Mouse (Mus musculus): ENCODE measurements at regions not wholly inside any gene's neighbourhood (a gene's known extent, or its start where the extent isn't known, plus 50 kb on each side); places are given as distances from the start of the nearest gene placed in this dataset.

GRCm38 (mm10) chr9:115640781-115641180 lies 268.5 kb upstream of the Gadl1 start:
- H3K4me2 ChIP-seq, result no peak overlapping the region
- no peaks in the 10 kb centered on the region for H3K4me1 ChIP-seq
- WGBS (ENCODE audit: insufficient replicate concordance), result 56% methylated on average over 2 of the region's 2 CpGs
- H3K9me3 ChIP-seq (replicated peaks), result no peaks in the 10 kb centered on the region
- ATAC-seq, result no peak
- H3K36me3 ChIP-seq, result no peaks in the 10 kb centered on the region
- H3K9ac ChIP-seq, result no peak overlapping the region
- no peak overlapping the region for H3K27ac ChIP-seq
- no peak overlapping the region for H3K4me3 ChIP-seq
- H3K27me3 ChIP-seq (replicated peaks), result no peaks in the 10 kb centered on the region

DNA sequence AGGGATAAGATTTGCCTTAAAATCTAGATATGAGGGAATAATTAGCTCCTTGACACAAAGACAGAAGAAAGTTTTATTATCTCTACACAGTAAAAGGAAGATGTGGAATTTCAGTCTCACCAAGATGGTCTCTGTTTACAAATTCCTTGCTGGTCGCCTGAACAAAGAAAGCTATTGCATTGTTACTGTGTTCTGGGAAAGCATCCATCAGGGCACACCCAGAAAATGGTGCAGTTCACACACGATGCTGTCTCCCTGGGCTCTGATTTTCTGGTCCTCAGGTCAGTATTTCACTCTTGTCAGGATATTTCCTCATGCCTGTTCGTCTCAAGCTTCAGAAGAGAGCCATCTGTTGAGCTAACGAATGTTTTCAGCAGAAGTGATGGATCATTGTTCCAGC lies 267.2 kb upstream of the Gadl1 start:
- H3K4me2 ChIP-seq, result no peak overlapping the region
- 34% methylated on average over 4 of the region's 4 CpGs for WGBS (ENCODE audit: insufficient replicate concordance)
- H3K4me3 ChIP-seq, result no peak overlapping the region
- no peaks in the 10 kb centered on the region for H3K27me3 ChIP-seq (replicated peaks)
- no peak overlapping the region for H3K9ac ChIP-seq
- no peaks in the 10 kb centered on the region for H3K4me1 ChIP-seq
- no peak overlapping the region for H3K27ac ChIP-seq
- H3K36me3 ChIP-seq, result no peaks in the 10 kb centered on the region
- no peaks in the 10 kb centered on the region for H3K9me3 ChIP-seq (replicated peaks)
- no peak for ATAC-seq

GRCm38 (mm10) chr9:115644953-115645352 lies 264.3 kb upstream of the Gadl1 start:
- no peak overlapping the region for H3K4me3 ChIP-seq
- ATAC-seq, result no peak
- H3K27me3 ChIP-seq (replicated peaks), result no peaks in the 10 kb centered on the region
- H3K9ac ChIP-seq, result no peak overlapping the region
- H3K4me2 ChIP-seq, result no peak overlapping the region
- H3K27ac ChIP-seq, result no peak overlapping the region
- no peaks in the 10 kb centered on the region for H3K9me3 ChIP-seq (replicated peaks)
- 84% methylated on average over 9 of the region's 9 CpGs for WGBS (ENCODE audit: insufficient replicate concordance)
- no peaks in the 10 kb centered on the region for H3K36me3 ChIP-seq
- no peaks in the 10 kb centered on the region for H3K4me1 ChIP-seq

- no peak for ATAC-seq
- Histone ChIP-seq H3K4me3 (no peak overlapping the region), H3K27me3 (replicated peaks) (no peaks in the 10 kb centered on the region), H3K9me3 (replicated peaks) (no peaks in the 10 kb centered on the region), H3K4me2 (no peak overlapping the region), H3K9ac (no peak overlapping the region), H3K27ac (no peak overlapping the region), H3K4me1 (no peaks in the 10 kb centered on the region), H3K36me3 (no peaks in the 10 kb centered on the region)
- 63% methylated on average over 7 of the region's 7 CpGs for WGBS (ENCODE audit: insufficient replicate concordance)
Measured at GRCm38 (mm10) chr9:115646226-115646625, 263.0 kb upstream of the Gadl1 start.

GRCm38 (mm10) chr9:115651708-115652107 lies 257.5 kb upstream of the Gadl1 start:
- Histone ChIP-seq H3K36me3 (no peaks in the 10 kb centered on the region), H3K4me3 (no peak overlapping the region), H3K9me3 (replicated peaks) (no peaks in the 10 kb centered on the region), H3K4me1 (0 out of 2 replicates have a peak, but pooled peaks cover 1% of the 10 kb centered on the region), H3K4me2 (no peak overlapping the region), H3K9ac (no peak overlapping the region), H3K27ac (no peak overlapping the region), H3K27me3 (replicated peaks) (no peaks in the 10 kb centered on the region)
- ATAC-seq, result no peak
- WGBS (ENCODE audit: insufficient replicate concordance), result 80% methylated on average over 2 of the region's 2 CpGs

GRCm38 (mm10) chr9:115653116-115653515 lies 256.1 kb upstream of the Gadl1 start:
- Histone ChIP-seq H3K4me3 (no peak overlapping the region), H3K4me2 (no peak overlapping the region), H3K9me3 (replicated peaks) (no peaks in the 10 kb centered on the region), H3K36me3 (no peaks in the 10 kb centered on the region), H3K9ac (no peak overlapping the region), H3K4me1 (peaks cover 8% of the 10 kb centered on the region; the same call in 1 of the 2 replicates), H3K27me3 (replicated peaks) (no peaks in the 10 kb centered on the region), H3K27ac (no peak overlapping the region)
- ATAC-seq, result no peak
- 84% methylated on average over 5 of the region's 5 CpGs for WGBS (ENCODE audit: insufficient replicate concordance)

DNA sequence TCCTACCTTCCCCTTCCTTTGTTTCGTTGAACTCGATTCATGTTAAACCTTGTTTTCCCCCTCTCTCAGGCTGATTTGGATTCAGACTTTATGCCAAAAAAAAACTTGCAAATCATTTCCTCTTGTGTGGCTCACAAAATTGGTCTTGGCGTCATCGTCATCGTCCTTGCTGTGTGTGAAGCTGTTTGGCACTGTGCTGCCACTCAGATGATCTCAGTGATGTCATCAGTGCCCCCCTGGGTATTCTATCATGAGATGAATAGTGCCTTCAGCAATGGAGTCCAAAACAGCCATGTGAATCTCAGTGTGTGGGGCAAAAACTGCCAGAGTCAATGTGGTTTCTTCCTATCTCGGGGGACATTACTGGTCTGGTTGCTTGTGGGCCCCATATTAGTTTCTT lies 254.3 kb upstream of the Gadl1 start:
- no peak overlapping the region for H3K9ac ChIP-seq
- H3K27me3 ChIP-seq (replicated peaks), result no peaks in the 10 kb centered on the region
- 61% methylated on average over 6 of the region's 6 CpGs for WGBS (ENCODE audit: insufficient replicate concordance)
- H3K4me3 ChIP-seq, result no peak overlapping the region
- no peaks in the 10 kb centered on the region for H3K9me3 ChIP-seq (replicated peaks)
- H3K27ac ChIP-seq, result no peak overlapping the region
- H3K36me3 ChIP-seq, result no peaks in the 10 kb centered on the region
- H3K4me1 ChIP-seq, result peaks cover 8% of the 10 kb centered on the region; the same call in 1 of the 2 replicates
- no peak for ATAC-seq
- no peak overlapping the region for H3K4me2 ChIP-seq

GRCm38 (mm10) chr9:115656538-115656937 lies 252.7 kb upstream of the Gadl1 start:
- WGBS (ENCODE audit: insufficient replicate concordance), result 35% methylated on average over 2 of the region's 2 CpGs
- Histone ChIP-seq H3K4me2 (no peak overlapping the region), H3K9ac (no peak overlapping the region), H3K36me3 (no peaks in the 10 kb centered on the region), H3K4me1 (peaks cover 8% of the 10 kb centered on the region; the same call in 1 of the 2 replicates), H3K9me3 (replicated peaks) (no peaks in the 10 kb centered on the region), H3K27me3 (replicated peaks) (no peaks in the 10 kb centered on the region), H3K27ac (no peak overlapping the region), H3K4me3 (no peak overlapping the region)
- ATAC-seq, result no peak

DNA sequence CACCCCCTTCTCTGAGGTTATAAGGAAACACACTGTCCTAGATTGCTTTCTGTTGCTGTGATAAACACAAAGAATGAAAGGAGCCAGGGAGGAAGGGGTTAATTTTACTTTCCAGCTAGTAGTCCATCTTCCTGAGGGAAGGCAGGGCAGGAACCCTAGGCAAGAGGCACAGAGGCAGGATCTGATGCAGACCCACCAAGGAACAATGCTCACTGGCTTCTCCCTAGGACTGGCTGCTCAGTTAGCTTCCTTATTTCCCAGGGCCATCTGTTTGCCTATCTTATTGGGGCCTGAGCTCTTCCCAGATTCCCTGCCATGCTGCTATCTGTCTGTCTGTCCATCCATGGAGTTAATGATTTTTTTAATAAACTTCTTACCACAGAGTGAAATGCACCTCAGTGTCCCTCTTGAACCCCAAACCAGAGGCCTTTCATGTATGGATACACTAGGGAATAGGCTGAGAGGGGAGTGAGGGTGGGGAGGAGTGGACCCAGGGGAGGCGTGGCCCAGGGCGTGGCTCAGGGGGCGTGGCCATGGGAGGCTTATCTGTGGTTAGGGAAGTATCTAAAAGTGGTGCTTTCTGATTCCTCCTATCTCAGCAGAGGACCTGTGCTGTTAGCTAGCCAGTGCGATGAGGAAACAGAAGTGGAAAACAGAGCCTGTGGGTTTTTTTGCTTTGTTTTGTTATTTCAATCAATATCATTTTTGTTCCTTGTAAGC lies 252.1 kb upstream of the Gadl1 start:
- peak; percentile 63; the same call in 1 of the 2 replicates for ATAC-seq
- Histone ChIP-seq H3K27me3 (replicated peaks) (no peaks in the 10 kb centered on the region), H3K4me2 (no peak overlapping the region), H3K27ac (no peak overlapping the region), H3K9me3 (replicated peaks) (no peaks in the 10 kb centered on the region), H3K4me3 (no peak overlapping the region), H3K36me3 (no peaks in the 10 kb centered on the region), H3K9ac (no peak overlapping the region), H3K4me1 (peaks cover 8% of the 10 kb centered on the region; the same call in 1 of the 2 replicates)
- 12% methylated on average over 4 of the region's 4 CpGs for WGBS (ENCODE audit: insufficient replicate concordance)

GRCm38 (mm10) chr9:115658477-115658876 lies 250.8 kb upstream of the Gadl1 start:
- Histone ChIP-seq H3K4me3 (no peak overlapping the region), H3K4me2 (no peak overlapping the region), H3K9me3 (replicated peaks) (no peaks in the 10 kb centered on the region), H3K27me3 (replicated peaks) (no peaks in the 10 kb centered on the region), H3K9ac (no peak overlapping the region), H3K4me1 (peaks cover 8% of the 10 kb centered on the region; the same call in 1 of the 2 replicates), H3K36me3 (no peaks in the 10 kb centered on the region), H3K27ac (no peak overlapping the region)
- no peak for ATAC-seq
- 72% methylated on average over 5 of the region's 5 CpGs for WGBS (ENCODE audit: insufficient replicate concordance)

- WGBS (ENCODE audit: insufficient replicate concordance), result 60% methylated on average over 1 of the region's 1 CpGs
- ATAC-seq, result no peak
Measured at GRCm38 (mm10) chr9:115660371-115660770, 248.9 kb upstream of the Gadl1 start.

DNA sequence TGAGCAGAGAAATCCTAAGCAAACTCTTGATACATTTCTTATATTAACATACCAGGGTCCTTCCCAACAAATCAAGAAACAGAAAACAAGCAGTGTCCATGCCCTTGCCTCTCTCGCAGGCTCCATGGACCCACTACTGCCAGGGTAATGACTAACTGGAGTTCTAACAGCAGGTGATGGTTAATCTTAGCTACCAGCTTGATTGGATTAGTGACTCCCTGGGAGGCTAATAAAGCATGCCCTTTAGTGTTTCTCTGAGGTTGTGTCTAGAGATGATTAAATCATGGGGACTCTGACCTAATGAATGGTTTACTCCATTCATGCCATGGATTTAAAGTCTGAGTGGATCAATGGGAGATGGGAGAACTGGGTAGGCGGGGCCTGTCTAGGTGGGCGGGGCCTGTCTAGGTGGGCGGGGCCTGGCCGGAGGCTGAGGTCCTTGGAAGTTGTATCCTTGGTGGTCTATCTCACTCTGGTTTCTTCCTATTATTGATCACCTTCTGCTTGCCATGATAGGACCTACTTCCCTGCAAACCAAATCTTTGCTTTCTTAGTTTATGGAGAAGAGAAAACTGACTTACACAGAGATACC lies 247.3 kb upstream of the Gadl1 start:
- H3K4me2 ChIP-seq, result no peak overlapping the region
- H3K36me3 ChIP-seq, result no peaks in the 10 kb centered on the region
- WGBS (ENCODE audit: insufficient replicate concordance), result 55% methylated on average over 5 of the region's 5 CpGs
- H3K9me3 ChIP-seq (replicated peaks), result no peaks in the 10 kb centered on the region
- no peak overlapping the region for H3K9ac ChIP-seq
- peaks cover 14% of the 10 kb centered on the region; the same call in 1 of the 2 replicates for H3K4me1 ChIP-seq
- no peak overlapping the region for H3K27ac ChIP-seq
- no peak for ATAC-seq
- no peaks in the 10 kb centered on the region for H3K27me3 ChIP-seq (replicated peaks)
- H3K4me3 ChIP-seq, result no peak overlapping the region

More at GRCm38 (mm10) chr9:115660371-115660770, 248.9 kb upstream of the Gadl1 start:
- Histone ChIP-seq H3K9ac (no peak overlapping the region), H3K4me3 (no peak overlapping the region), H3K36me3 (no peaks in the 10 kb centered on the region), H3K4me2 (no peak overlapping the region), H3K27ac (no peak overlapping the region), H3K4me1 (peaks cover 13% of the 10 kb centered on the region; the same call in 1 of the 2 replicates), H3K9me3 (replicated peaks) (no peaks in the 10 kb centered on the region), H3K27me3 (replicated peaks) (no peaks in the 10 kb centered on the region)

Data from liver, embryonic 12.5 days (tissue).